Mouse (Mus musculus) lung, postnatal 36 days (tissue): ENCODE measurements around the gene Slc4a1ap.
"Not testable (repeated sequence)": the region's sequence is repeated elsewhere in the genome, so short reads cannot be mapped to it uniquely, and the experiment has no call there.

Source experiments
- DNase-seq: peaks from one replicate; pipeline ENCODE4 v3.0.0; 2022; ENCODE audit warnings: mixed read lengths

The Slc4a1ap gene

GRCm38 (mm10) chr5:31567951-31568657 lies 41.3 kb downstream of the Slc4a1ap start:
- DNase-seq = no peak

GRCm38 (mm10) chr5:31571023-31571608 lies 44.3 kb downstream of the Slc4a1ap start:
- DNase-seq = peak; percentile 71

DNA sequence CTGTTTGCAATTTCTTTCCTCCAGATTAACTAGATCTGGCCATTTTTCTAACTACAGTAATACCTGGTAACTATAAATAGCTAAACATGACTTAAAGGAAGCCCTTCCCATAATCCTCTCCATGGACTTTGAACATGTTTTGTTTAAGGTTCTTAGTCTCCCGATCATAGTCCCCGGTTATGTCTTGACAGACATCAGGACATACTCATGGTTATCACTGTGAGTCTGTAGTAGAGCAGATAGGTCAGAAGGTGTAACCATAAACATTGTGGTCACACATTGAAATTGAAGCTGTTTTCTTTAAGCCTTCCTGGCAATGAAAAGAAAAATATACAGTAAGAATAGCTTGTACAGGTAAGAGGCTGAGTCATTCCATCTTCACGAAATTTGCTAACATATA lies 46.9 kb downstream of the Slc4a1ap start:
- DNase-seq = no peak

DNA sequence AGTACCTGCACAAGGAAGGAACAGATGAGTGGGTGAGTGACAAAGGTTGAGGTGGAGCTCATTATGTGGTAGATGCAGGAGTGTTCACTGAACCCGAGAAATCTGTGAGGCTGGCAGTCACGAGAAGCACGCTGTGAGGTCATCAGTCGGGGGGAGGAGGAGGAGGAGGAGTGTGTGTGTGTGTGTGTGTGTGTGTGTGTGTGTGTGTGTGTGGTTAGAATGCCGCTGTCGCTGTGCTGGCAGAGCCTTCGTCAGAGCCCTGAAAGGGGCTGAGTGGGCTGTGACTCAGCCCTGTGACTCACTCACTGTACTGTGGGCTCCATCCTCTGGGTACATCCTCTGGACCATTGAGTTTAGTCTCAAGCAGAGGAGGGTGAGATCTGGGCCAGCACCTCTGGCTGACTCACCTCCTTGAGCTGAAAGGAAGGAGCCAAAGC lies 49.8 kb downstream of the Slc4a1ap start:
- peak; percentile 36 for DNase-seq

DNA sequence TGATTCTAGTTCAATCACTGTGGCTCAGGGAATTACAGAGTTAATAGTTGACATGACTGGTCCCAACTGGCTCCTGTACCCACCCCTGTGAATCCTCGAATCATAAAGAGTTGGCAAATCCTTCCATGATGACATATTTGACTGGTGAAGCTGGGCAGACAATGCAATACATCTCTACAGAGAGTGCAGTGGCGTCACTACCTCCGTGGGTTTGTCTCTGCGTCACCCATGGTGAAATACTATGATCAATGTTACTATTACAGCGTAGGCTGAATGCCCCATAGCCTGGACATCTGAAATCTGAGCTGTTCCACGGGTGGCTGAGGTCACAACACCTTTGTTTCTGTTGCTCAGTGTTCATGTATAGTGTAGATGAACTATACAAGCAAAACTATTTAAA lies 54.5 kb downstream of the Slc4a1ap start:
- DNase-seq = no peak

DNA sequence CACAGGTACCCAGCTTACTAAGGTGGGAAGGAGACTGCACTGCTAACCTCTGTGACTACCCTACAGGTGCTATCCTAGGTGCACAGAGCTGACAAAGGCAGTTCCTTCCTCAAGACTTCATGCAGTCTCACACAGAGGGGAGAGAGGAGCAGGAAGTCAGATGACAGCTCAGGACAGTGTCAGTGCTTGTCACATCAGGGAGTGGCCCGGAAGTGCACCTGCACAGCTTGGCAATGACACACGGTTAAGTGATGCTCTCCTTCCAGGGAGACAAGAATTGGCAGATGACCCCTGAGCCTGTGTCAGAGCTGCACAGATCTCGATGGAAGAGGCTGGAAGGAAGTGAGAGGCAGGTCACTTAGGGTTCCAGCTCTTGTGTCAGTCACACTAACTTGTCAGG lies 55.1 kb downstream of the Slc4a1ap start:
- no peak for DNase-seq

DNA sequence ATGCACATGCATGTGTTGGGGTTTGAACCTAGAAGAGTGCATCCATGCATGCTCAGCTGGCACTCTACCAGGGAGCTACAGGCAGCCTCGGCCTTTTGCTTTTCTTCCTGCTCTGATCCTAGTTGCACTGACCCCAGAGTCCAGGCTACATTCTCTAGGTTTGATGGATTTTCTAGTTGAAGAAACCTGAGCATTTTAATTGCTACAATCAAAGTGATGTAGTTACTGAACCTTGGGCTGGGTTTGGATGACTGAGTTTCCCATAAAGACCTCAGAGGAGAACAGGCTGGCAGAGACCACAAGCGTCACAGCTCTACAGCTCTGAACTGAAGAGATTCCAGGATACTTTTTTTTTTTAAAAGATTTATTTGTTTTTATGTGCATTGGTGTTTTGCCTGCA lies 56.5 kb downstream of the Slc4a1ap start:
- DNase-seq = no peak

DNA sequence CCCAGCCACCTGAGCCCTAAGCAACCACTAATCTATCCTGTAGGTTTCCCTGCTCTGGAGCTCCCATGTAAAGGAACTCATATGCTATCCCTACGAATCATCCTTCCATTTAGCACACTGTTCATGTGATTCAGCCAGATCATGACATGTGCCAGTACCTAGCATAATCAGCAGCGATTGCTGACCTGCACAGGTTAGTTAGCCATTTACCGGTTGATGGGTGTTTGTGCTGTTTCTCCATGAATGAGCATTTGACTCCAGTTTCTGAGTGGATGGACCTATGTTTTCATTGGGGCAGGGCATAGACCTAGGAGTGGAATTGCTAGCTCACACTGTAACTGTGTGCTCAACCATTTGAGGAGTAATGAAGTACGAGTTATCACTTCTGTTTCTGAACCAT lies 58.7 kb downstream of the Slc4a1ap start:
- DNase-seq = no peak

DNA sequence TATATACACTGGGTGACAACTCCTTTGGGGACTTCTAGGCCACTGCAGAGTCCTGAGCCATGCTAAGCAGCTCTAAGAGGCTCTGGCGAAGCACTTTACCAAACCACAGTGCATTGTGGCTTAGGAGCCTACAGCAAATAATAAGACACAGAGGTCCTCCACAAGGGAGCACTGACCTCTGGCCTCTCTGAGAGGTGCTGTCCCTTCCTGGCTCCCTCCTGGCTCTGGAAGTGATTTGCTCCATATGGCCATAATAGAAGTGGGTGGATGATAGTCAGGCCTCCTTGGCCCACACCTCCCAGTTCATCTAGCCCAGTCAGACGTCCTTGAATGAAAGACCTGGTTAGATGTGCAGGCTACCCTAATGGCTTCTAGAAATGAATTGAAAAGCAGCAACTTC lies 61.2 kb downstream of the Slc4a1ap start:
- DNase-seq = no peak

- not testable (repeated sequence) for DNase-seq
These were observed 61.9 kb downstream of the Slc4a1ap start for GRCm38 (mm10) chr5:31588672-31589071.

- DNase-seq = no peak
These were observed 63.0 kb downstream of the Slc4a1ap start for GRCm38 (mm10) chr5:31589711-31590319.

DNA sequence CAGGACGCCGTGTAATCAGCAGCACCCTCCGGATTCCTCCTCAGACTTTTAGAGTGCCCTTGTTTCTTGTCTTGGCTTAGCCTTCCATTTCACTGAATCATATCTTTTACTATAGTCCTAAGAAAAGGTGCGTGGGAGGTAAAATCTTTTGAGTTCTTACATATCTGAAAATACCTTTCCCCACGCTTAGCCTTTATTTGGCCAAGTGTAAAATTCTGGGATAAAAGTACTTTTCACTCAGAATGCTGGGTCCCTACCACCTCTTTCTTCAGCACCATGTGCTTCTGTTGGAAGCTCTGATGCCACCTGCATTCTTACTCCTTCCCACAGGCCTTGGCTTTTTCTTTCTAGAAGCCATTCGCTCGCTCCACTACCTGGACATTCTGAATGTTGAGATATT lies 64.3 kb downstream of the Slc4a1ap start:
- no peak for DNase-seq

DNA sequence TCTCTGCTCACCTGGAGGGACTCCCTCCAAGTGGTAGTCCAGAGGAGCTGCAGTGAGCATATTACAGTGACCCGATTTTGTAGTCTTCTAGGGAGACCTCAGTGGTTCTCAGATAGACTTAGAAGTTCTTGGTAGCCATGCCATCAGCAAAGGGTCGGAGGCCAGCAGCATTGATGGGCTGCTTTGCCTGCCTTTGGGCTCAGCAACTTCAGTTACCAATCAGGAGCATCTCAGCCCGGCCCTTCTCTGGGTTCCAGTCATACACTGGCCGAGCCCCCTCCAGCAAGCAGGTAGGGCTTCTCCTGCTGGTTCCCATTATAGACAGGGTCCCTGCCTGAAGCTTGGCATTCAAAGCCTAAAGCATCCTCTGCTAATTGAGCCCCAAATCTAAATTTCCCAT lies 69.1 kb downstream of the Slc4a1ap start:
- no peak for DNase-seq

DNA sequence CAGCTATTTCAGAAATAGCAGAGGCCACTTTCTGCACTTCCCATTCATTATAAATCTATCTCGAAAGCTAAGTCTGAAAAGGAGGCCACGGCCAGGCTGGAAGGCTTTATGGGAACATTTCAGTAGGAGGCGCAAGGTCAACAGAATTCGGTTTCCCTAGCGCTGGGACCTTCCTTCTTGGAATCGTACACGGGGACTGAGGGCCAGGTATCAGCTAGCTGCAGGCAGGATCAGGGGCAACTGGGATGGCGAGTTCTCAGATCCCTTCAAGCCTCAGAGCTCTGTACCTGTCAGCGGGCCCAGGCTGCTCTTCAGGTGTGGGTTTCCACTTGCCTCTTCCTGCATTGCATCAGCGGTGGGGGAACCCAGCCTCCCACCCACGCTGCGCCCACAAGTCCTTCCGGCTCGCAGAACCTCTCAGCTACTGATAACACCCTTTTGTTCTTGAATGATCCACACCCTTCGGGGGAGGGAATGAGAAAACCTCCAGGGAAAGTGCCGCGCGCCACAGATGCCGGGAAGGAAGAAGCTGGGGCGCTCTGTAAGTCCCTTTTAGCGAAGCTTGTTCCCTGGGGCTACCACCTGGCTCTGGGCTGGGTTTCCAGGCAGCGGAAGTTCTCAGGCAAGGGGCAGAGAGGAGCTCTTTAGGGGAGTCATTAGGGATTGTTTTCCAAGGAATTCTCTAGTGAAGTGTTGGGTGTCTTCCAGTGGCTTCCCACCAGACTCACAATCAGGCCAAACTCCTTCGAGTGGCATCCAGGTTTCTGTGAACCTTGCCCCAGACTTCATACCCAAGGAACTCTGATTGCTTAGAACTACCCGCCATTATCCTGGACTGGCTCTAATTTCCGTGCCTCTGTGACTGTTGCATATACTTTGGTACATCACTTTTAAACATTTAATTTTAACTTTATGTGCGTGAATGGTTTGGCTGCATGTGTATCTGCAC lies 70.0 kb downstream of the Slc4a1ap start, which contains the start of gene Mrpl33:
Gene Mrpl33, plus strand, starts transcription at position 455 of the 949 bp plus-strand sequence.
- DNase-seq = peak; percentile 77

GRCm38 (mm10) chr5:31597430-31597944 lies 70.7 kb downstream of the Slc4a1ap start:
- DNase-seq = no peak

DNA sequence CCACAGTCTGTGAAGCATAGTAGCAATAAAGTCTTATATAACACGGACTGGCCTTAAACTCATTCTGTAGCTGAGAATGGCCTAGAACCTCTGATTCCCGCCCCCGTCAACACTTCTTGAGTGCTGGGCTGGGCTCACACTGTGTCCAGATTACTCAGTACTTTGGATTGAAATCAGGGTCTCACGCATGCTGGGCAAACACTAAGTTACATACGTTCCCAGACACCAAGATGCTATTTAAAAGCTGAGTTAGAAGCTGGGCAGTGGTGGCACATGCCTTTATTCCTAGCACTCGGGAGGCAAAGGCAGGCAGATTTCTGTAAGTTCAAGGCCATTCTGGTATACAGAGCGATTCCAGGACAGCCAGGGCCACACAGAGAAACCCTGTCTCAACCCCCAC lies 71.3 kb downstream of the Slc4a1ap start:
- DNase-seq = no peak

DNA sequence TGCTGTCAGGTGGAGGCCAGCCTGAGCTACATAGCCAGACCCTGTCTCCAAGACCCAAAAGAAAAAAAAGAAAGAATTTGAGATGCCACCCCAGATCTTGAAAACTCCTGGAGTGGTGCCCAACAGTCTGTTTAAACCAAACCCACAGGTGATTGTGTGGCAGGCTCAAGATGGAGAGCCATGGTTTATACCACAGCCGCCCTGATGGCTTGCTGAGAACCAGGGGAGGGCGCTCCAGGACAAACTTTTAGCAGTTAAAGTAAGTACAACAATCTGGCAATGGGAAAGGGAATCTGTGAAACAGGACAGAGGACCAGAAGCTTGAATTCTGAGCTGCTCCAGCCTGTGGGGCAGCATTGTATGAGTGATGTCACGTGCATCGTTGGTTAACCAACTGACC lies 71.8 kb downstream of the Slc4a1ap start:
- peak; percentile 79 for DNase-seq

GRCm38 (mm10) chr5:31599161-31599560 lies 72.4 kb downstream of the Slc4a1ap start:
- no peak for DNase-seq

DNA sequence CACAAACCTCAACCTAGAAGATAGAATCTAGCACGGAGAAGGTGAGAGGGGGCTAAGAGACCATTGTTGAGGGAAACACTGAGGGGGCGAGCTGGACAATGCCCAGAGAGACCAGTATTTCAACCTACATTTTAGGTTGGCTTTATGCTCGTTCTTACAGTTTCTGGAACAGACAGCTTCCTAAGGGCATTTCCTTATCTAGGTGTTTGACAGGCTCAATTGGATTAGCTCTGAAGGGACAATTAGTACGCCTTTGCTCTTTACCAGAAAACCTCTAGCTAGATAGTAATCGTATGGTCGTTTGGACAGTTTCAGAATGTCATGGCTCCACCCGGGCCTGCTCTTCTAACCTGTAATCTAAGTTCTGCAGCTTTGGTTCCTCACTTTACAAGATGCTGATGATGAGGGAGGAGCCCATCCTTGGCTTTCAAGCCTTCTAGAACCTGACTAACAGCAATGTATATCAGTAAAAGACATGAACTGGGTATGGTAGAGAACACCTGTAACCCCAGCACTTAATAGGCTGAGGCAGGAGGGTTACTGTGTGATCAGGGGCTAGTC lies 74.4 kb downstream of the Slc4a1ap start:
- DNase-seq = no peak

DNA sequence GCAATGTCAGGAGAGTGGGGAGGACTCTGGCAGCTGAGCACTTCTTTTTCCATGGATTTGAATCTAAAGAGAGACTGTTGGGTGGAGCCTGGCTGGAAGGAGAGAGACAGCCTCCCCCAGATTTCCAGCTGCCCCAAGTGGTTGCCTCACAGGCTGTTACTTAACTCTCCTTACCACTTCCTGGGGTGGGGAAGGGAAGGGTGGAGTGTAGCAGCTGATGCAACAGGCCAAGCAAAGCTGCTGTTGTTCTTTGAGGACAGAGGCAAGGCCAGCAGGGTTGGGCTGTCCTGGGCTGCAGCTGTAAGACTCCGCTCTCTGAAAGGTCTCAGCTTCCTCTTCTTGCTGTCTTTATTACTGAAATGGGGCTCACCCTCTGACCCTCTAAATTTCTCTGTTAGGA lies 75.6 kb downstream of the Slc4a1ap start:
- DNase-seq = peak; percentile 93

GRCm38 (mm10) chr5:31603766-31604165 lies 77.0 kb downstream of the Slc4a1ap start:
- DNase-seq = no peak

DNA sequence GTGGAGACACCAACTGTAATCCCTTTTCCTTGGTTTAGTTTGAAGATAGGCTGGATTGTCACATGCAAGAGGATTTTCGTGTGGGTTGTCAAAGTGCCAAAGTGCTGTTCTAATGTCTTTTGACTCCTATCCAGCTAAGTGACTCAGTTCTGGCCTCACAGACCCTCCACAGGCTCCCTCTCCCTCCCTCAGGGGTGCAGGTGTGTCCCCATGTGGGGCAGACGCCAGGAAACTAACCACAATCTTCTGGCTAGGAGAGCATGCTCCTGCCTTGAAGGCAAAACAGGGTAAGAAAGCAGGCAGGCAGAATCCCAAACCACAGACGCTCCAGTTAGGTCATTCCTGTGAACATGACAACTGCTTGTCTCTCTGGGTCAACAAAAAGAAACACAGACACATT lies 79.4 kb downstream of the Slc4a1ap start:
- DNase-seq = no peak
